Mouse (Mus musculus): ENCODE results near the gene Dact1.

Dact1 gene

DNA sequence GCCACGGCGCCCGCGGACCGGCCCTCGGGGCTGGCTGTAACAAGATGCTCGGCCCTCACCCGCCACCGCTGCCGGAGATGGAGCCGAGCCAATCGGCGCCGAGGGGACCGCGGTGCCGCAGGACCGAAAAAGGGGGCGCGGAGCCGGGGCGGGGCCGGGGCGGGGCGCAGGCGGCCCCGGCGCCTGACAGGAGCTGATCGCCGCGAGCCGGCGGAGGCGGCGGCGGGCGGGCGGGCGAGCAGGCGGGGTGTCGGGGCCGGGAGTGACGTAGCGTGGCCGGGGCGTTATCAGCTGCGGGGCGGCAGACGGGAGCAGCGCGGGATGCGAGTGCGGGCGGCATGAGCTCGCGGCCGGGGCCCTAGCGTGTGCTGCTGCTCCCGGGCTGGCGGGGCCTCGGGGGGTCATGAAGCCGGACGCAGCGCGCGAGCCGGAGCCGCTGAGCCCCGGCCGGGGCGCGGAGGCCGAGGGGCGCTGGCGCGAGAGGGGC lies at the start of gene Dact1:
Dact1 (plus strand) TSS at position 304 of the 487 bp plus-strand sequence.
- in situ Hi-C loops (cut with MboI; ENCODE audit: low sequenced_read_pairs) = loop anchor here (10.0 kb wide), 1 partner anchor 395 kb away; no protein-coding TSS in a partner anchor

DNA sequence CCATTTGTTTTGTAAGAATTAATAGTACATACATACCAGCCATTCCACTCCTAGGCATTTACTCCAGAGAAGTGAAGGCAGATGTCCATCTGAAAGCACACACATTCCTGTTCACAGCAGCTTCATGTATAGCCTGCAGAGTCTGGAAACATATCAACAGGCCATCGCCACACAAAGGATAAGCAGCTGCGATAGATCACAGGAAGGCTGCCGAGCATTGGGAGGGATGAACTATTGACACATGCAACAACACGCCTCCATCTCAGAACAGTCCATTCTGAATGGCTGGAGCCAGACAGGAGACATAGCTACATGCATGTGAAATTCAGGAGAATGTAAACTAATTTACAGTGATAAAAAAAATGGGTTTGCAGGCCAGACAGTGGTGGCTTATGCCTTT lies 45.5 kb upstream of the Dact1 start:
- in situ Hi-C loops (cut with MboI; ENCODE audit: low sequenced_read_pairs) = no loop called here

GRCm38 (mm10) chr12:71269367-71269766 lies 40.3 kb upstream of the Dact1 start:
- in situ Hi-C loops (cut with MboI; ENCODE audit: low sequenced_read_pairs) = no loop called here

DNA sequence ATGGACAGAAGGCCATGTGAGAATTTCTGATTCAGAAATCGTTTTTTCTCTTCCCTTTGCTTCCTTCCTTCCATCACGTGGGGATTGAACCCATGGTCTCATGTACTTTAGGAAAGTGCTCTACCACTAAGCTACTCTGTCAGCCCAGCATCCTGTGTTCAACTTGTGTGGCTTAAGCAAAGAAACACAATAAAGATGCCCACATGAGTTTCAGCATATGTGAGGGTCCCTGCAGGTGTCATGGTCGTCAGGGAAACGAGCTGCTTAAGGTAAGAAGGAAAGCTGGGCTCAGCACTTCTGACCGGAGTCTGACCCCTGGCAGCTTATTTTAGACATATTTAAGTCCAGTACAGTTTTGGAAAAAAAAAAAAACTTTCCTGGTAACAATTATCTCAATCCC lies 38.6 kb upstream of the Dact1 start:
- in situ Hi-C loops (cut with MboI; ENCODE audit: low sequenced_read_pairs) = no loop called here

GRCm38 (mm10) chr12:71274519-71275237 lies 35.0 kb upstream of the Dact1 start:
- in situ Hi-C loops (cut with MboI; ENCODE audit: low sequenced_read_pairs) = no loop called here

- in situ Hi-C loops (cut with MboI; ENCODE audit: low sequenced_read_pairs) = no loop called here
Observed at GRCm38 (mm10) chr12:71275906-71276595, 33.6 kb upstream of the Dact1 start.

DNA sequence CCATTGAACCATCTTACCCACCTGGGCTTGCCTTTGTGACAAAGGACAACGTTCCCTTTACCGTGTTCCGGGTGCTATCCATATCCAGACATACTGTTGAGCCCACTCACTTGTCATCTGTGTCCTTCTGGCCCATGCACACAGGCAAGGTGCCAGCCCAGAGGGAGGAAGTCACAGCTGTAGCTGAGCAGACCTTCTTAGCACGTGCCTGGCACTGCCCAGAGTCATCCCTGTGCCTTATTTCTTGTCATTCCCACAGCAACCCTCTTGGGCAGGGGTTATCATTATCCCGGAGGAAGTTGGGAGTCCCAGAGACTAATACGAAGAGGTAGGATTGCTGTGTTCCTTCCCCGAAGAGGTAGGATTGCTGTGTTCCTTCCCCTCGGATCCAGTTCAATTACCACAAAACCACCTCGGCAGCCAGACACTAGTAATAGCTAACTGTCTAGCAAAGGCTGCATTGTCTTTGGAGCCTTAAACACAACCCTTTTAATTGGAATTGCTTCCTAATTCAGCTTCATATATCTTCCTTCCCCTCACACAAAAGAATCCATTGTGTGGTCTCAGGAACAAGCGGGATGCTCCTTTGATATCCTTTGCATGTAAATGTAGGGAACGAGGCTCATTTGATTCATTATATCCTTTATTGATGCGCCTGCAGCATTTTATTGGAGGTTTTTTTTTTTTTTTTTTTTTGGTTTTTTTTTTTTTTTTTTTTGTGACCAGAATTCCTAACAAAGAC lies 30.0 kb upstream of the Dact1 start:
- in situ Hi-C loops (cut with MboI; ENCODE audit: low sequenced_read_pairs) = no loop called here

- in situ Hi-C loops (cut with MboI; ENCODE audit: low sequenced_read_pairs) = no loop called here
Observed at GRCm38 (mm10) chr12:71281201-71281768, 28.4 kb upstream of the Dact1 start.

GRCm38 (mm10) chr12:71285399-71285798 lies 24.3 kb upstream of the Dact1 start:
- in situ Hi-C loops (cut with MboI; ENCODE audit: low sequenced_read_pairs) = no loop called here

DNA sequence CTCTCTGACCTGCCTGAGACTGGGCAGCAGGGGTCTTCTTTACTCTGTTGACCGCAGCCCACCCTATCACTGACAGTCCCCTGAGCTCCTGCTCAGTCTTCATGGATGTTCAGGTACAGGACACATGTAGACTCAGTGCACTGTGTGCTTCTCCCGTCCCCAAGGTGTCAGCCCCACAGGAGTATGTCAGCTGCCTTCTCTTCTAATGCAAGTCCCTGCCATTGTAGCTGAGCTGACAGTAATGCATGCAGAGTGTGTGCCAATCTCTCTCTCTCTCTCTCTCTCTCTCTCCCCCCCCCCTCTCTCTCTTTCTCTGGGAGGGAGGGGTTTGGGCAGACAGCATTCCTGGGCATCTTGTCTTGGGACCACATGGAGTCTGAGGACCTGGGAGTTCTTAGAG lies 19.2 kb upstream of the Dact1 start:
- in situ Hi-C loops (cut with MboI; ENCODE audit: low sequenced_read_pairs) = no loop called here

- in situ Hi-C loops (cut with MboI; ENCODE audit: low sequenced_read_pairs) = no loop called here
Observed at GRCm38 (mm10) chr12:71293960-71294942, 15.4 kb upstream of the Dact1 start.

GRCm38 (mm10) chr12:71296849-71297535 lies 12.7 kb upstream of the Dact1 start:
- in situ Hi-C loops (cut with MboI; ENCODE audit: low sequenced_read_pairs) = no loop called here

- in situ Hi-C loops (cut with MboI; ENCODE audit: low sequenced_read_pairs) = loop anchor here (10.0 kb wide), 1 partner anchor 395 kb away; no protein-coding TSS in a partner anchor
Observed at GRCm38 (mm10) chr12:71310068-71310931, 616 bp downstream of the Dact1 start.

DNA sequence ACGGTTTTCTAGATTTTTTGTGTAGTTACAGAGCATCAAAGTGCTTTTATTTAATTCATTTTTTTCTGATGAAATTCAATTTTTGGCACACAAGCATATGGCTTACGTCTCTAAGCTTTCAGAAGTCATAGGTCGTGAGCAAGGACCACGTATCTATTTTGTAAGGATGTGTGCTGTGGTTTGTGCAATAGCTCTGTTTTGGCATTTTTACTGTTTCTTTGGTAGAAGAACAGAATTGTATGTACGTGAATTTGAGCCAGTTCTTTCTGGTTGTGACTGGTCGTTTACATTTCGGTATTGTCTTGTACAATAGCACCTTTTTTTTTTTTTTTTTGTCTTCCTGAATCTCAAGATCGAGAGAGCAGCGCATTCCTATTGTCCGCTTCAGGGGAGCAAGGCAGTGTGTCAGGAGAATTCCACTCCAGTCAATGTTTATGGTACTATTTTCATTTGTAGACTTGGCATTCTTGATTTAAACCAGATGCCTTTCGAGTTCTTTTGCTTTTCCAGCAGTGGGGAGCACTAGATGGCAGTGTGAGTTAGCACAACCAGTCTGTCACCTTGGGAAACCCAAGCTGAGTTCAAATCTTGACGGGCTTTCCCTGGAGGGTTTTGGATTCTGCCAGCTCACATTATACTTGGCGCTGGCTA lies 1.7 kb downstream of the Dact1 start:
- in situ Hi-C loops (cut with MboI; ENCODE audit: low sequenced_read_pairs) = loop anchor here (10.0 kb wide), 1 partner anchor 393 kb away; no protein-coding TSS in a partner anchor

- in situ Hi-C loops (cut with MboI; ENCODE audit: low sequenced_read_pairs) = loop anchor here (10.0 kb wide), 1 partner anchor 387 kb away; no protein-coding TSS in a partner anchor
Observed at GRCm38 (mm10) chr12:71318239-71318638, 8.6 kb downstream of the Dact1 start.

DNA sequence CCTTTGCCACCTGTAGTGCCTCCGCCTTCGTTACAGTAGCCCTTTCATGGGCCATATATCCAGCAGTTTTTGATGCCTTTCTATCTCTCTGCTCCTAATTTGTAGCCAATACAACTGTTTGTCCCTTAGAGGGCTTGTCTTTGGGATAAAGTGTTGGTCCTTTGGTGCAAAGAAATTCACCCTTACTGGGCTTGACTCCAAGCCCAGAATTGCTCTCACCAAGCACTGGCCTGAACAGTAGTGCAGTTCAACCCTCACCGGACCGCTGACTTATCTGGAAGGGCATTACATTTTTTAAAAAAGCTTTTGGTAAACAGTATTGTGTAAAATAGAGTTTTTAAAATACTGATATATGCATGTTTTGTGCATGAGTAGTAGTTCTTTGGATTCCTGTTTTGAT lies 9.9 kb downstream of the Dact1 start:
- in situ Hi-C loops (cut with MboI; ENCODE audit: low sequenced_read_pairs) = loop anchor here (10.0 kb wide), 1 partner anchor 385 kb away; no protein-coding TSS in a partner anchor

GRCm38 (mm10) chr12:71332646-71333045 lies 23.0 kb downstream of the Dact1 start:
- in situ Hi-C loops (cut with MboI; ENCODE audit: low sequenced_read_pairs) = no loop called here

DNA sequence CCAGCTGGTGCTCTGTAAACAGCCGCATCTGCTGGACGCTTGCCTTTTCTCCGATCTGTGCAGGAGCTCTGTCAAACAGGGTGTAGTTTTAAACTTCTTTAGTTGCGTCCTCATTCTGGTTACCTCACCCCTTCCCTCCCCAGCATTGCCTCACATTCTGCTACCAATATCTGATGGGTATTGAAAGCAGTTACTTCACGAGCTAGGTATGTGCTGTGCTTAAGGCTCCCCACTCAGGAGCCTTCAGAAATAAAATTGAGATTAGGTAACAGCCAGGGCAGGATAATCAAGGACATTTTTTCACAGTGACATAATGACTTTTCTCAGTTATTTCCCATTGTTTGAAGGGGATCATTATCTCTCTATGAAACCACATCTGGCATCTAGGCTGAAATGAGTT lies 23.9 kb downstream of the Dact1 start:
- in situ Hi-C loops (cut with MboI; ENCODE audit: low sequenced_read_pairs) = no loop called here
